Mouse (Mus musculus): ENCODE data around the gene Ak4.

- no peak for TF ChIP-seq CTCF (IDR thresholded peaks at IDR 0.05; ENCODE audit: extremely low read depth, insufficient read depth, insufficient read length, insufficient replicate concordance)
- TF ChIP-seq POLR2A (IDR thresholded peaks at IDR 0.05; ENCODE audit: low read depth, low read length) = no peak
Observed at GRCm38 (mm10) chr4:101470543-101470942, 51.5 kb downstream of the Ak4 start.

All from spleen, adult 2 months (tissue).